Mouse (Mus musculus) bone marrow, adult 2 months (tissue): ENCODE data around the gene Tmem231. TPM values are rescaled to one million over a fixed set of nuclear protein-coding genes. Genes with fewer than 3 reads are reported as not detected.

Experiments used
- H3K27ac ChIP-seq: fragments of 200-500 bp; 2 replicates; pipeline ENCODE4 v1.5.1; 2012; ENCODE audit warnings: low read depth, mild to moderate bottlenecking, control low read depth, inconsistent platforms, low read length; ENCODE audit not compliant: control insufficient read depth, poor library complexity, insufficient read depth
- H3K4me1 ChIP-seq: fragments of 200-500 bp; 2 replicates; pipeline ENCODE4 v1.6.1; 2011; ENCODE audit warnings: low read length; ENCODE audit not compliant: control insufficient read depth, insufficient read depth
- H3K4me3 ChIP-seq: fragments of 200-500 bp; replicated peaks from 2 replicates; pipeline ENCODE3; 2011; ENCODE audit warnings: mild to moderate bottlenecking, low read depth, low read length, control low read depth; ENCODE audit not compliant: control insufficient read depth
- CTCF ChIP-seq: fragments of 200-500 bp; IDR thresholded peaks from 2 replicates; pipeline ENCODE4 v1.5.1; 2011; ENCODE audit warnings: low read length, control low read depth; ENCODE audit not compliant: control insufficient read depth, insufficient read depth
- POLR2A ChIP-seq: fragments of 200-500 bp; IDR thresholded peaks from 2 replicates; pipeline ENCODE4 v1.6.1; 2011; ENCODE audit warnings: low read depth, mild to moderate bottlenecking, control low read depth, low read length, borderline replicate concordance; ENCODE audit not compliant: control insufficient read depth
- WGBS: fragments of 180-500 bp; shearing (Covaris S2); methylation state at CpG from one replicate; pipeline ENCODE4 v1.1.7; 2018; 5-methylcytosine and 5-hydroxymethylcytosine counted together
- polyA plus RNA-seq: library from polyadenylated mRNA; stranded (reverse); fragments of >200 nt; gene quantifications from 2 replicates; pipeline ENCODE4 v1.2.4, GENCODE M21; 2011; ENCODE audit warnings: low replicate concordance; ENCODE audit not compliant: missing spikeins, insufficient read depth, insufficient read length

Gene Tmem231
- polyA plus RNA-seq, 1 experiment, result not detected

GRCm38 (mm10) chr8:111931721-111932120 is 2.0 kb downstream of the Tmem231 start:
- TF ChIP-seq CTCF (no peak), POLR2A (no peak)

GRCm38 (mm10) chr8:111929648-111930344 is 3.9 kb downstream of the Tmem231 start:
- WGBS, result 43% methylated on average over 8 of the region's 8 CpGs
- TF ChIP-seq POLR2A (no peak), CTCF (no peak)
- no peaks in the 10 kb centered on the region for H3K4me1 ChIP-seq
- H3K27ac ChIP-seq, result peak overlapping the region; percentile 86
- H3K4me3 ChIP-seq, result peak overlapping the region; percentile 24

More at GRCm38 (mm10) chr8:111931721-111932120, 2.0 kb downstream of the Tmem231 start:
- WGBS, result 86% methylated on average over 16 of the region's 16 CpGs
- H3K4me1 ChIP-seq, result no peaks in the 10 kb centered on the region
- no peak overlapping the region for H3K4me3 ChIP-seq
- H3K27ac ChIP-seq, result no peak overlapping the region

- H3K4me3 ChIP-seq, result no peak overlapping the region
- peaks cover 2% of the 10 kb centered on the region; the same call in 1 of the 2 replicates for H3K4me1 ChIP-seq
- no peak for TF ChIP-seq CTCF
- no peak for TF ChIP-seq POLR2A
- 64% methylated on average over 7 of the region's 7 CpGs for WGBS
- no peak overlapping the region for H3K27ac ChIP-seq
Measured at GRCm38 (mm10) chr8:111924976-111925375, 8.7 kb downstream of the Tmem231 start.

GRCm38 (mm10) chr8:111923383-111923804 is 10.3 kb downstream of the Tmem231 start:
- peak overlapping the region; percentile 25; the same call in 1 of the 2 replicates for H3K27ac ChIP-seq
- H3K4me1 ChIP-seq, result peaks cover 2% of the 10 kb centered on the region; the same call in 1 of the 2 replicates
- H3K4me3 ChIP-seq, result peak overlapping the region; percentile 43
- WGBS, result 22% methylated on average over 10 of the region's 10 CpGs
- TF ChIP-seq POLR2A (no peak), CTCF (peak; percentile 53)

GRCm38 (mm10) chr8:111920971-111921370 is 12.7 kb downstream of the Tmem231 start:
- Histone ChIP-seq H3K4me3 (no peak overlapping the region), H3K4me1 (peaks cover 2% of the 10 kb centered on the region; the same call in 1 of the 2 replicates), H3K27ac (no peak overlapping the region)
- 61% methylated on average over 4 of the region's 4 CpGs for WGBS
- TF ChIP-seq CTCF (no peak), POLR2A (no peak)

- Histone ChIP-seq H3K4me3 (no peak overlapping the region), H3K4me1 (peaks cover 2% of the 10 kb centered on the region; the same call in 1 of the 2 replicates), H3K27ac (no peak overlapping the region)
- no peak for TF ChIP-seq POLR2A
- peak; percentile 57 for TF ChIP-seq CTCF
- 87% methylated on average over 2 of the region's 2 CpGs for WGBS
Measured at GRCm38 (mm10) chr8:111919663-111920062, 14.0 kb downstream of the Tmem231 start.

- Histone ChIP-seq H3K4me1 (no peaks in the 10 kb centered on the region), H3K27ac (no peak overlapping the region), H3K4me3 (no peak overlapping the region)
- 36% methylated on average over 12 of the region's 12 CpGs for WGBS
- TF ChIP-seq POLR2A (no peak), CTCF (no peak)
Measured at GRCm38 (mm10) chr8:111912860-111913432, 20.7 kb downstream of the Tmem231 start.

- no peak for TF ChIP-seq CTCF
- TF ChIP-seq POLR2A, result no peak
- WGBS, result 61% methylated on average over 7 of the region's 7 CpGs
Measured at GRCm38 (mm10) chr8:111911572-111911971, 22.1 kb downstream of the Tmem231 start.

More at GRCm38 (mm10) chr8:111911572-111911971, 22.1 kb downstream of the Tmem231 start:
- no peak overlapping the region for H3K4me3 ChIP-seq
- H3K27ac ChIP-seq, result no peak overlapping the region
- no peaks in the 10 kb centered on the region for H3K4me1 ChIP-seq
